Mouse (Mus musculus) heart, embryonic 11.5 days (tissue): ENCODE measurements around the gene Commd1. TPM values are rescaled to one million over a fixed set of nuclear protein-coding genes. Genes with fewer than 3 reads are reported as not detected.

ENCODE experiments used
- ATAC-seq: fragments of 200-750 bp; cut with Nextera tagmentation; replicated peaks from 2 replicates; pipeline ENCODE4 v1.8.0; 2017; ENCODE audit warnings: moderate library complexity; ENCODE audit not compliant: insufficient number of reproducible peaks, low FRiP score, low TSS enrichment
- H3K27ac ChIP-seq: fragments of 300-500 bp; sonication (generic); 2 replicates; pipeline ENCODE4 v1.5.1; 2014; ENCODE audit warnings: mild to moderate bottlenecking, low read depth, low read length
- H3K27me3 ChIP-seq: fragments of 300-500 bp; sonication (generic); 2 replicates; pipeline ENCODE4 v1.6.1; 2014; ENCODE audit warnings: mild to moderate bottlenecking, low read length, mixed read lengths; ENCODE audit not compliant: control insufficient read depth, insufficient read depth
- H3K36me3 ChIP-seq: fragments of 300-500 bp; sonication (generic); 2 replicates; pipeline ENCODE4 v1.6.1; 2014; ENCODE audit warnings: mild to moderate bottlenecking, low read length, moderate library complexity, mixed read lengths; ENCODE audit not compliant: control insufficient read depth, insufficient read depth
- H3K4me1 ChIP-seq: fragments of 300-500 bp; sonication (generic); 2 replicates; pipeline ENCODE4 v1.6.1; 2014; ENCODE audit warnings: low read length; ENCODE audit not compliant: control insufficient read depth, insufficient read depth
- H3K4me2 ChIP-seq: fragments of 300-500 bp; sonication (generic); 2 replicates; pipeline ENCODE4 v1.6.1; 2014; ENCODE audit warnings: mild to moderate bottlenecking, moderate library complexity
- H3K4me3 ChIP-seq: fragments of 300-500 bp; sonication (generic); 2 replicates; pipeline ENCODE4 v1.5.1; 2014; ENCODE audit warnings: low read depth, low read length
- H3K9ac ChIP-seq: fragments of 300-500 bp; sonication (generic); 2 replicates; pipeline ENCODE4 v1.6.1; 2014; ENCODE audit warnings: mild to moderate bottlenecking, low read depth, low read length, moderate library complexity
- H3K9me3 ChIP-seq: fragments of 300-500 bp; sonication (generic); replicated peaks from 2 replicates; pipeline ENCODE4 v1.6.1; 2016; ENCODE audit warnings: low read length; ENCODE audit not compliant: control insufficient read depth
- WGBS: fragments of 180-500 bp; shearing (Covaris S2); extraction: QIAGEN DNeasy Blood & Tissue Kit; methylation state at CpG from one replicate; pipeline ENCODE4 v1.1.7; 2014; ENCODE audit not compliant: insufficient replicate concordance; 5-methylcytosine and 5-hydroxymethylcytosine counted together
- polyA plus RNA-seq: library from polyadenylated mRNA; unstranded; fragments of >200 nt; fragmentation: Nextera tagmentation; extraction: Ambion mirVana; gene quantifications from 2 replicates; pipeline ENCODE4 v1.2.1, GENCODE M21; 2014

Gene Commd1
- polyA plus RNA-seq, 1 experiment from 2014 or later = 355 TPM

DNA sequence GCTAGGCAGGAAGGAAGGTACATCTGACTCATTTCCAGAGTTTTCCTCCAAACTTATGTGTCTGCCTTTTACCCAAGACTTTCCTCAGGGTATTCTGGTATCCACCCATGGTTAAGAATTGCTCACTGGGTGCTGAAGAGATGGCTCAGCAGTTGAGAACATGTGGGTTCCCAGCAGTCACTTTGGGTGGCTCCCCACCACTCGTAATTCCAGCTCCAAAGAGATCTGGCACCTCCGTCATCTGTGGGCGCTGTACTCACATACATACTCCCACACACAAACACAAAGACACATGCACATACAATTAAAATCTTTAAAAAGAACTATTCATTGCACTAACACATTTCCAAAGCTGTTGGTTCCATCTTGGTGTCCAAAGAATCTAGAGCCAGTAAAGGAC lies 93.0 kb downstream of the Commd1 start:
- Histone ChIP-seq H3K4me1 (no peaks in the 10 kb centered on the region), H3K27me3 (no peaks in the 10 kb centered on the region), H3K27ac (no peak overlapping the region), H3K9ac (no peak overlapping the region), H3K4me2 (no peak overlapping the region), H3K36me3 (no peaks in the 10 kb centered on the region), H3K4me3 (no peak overlapping the region), H3K9me3 (no peaks in the 10 kb centered on the region)
- ATAC-seq = no peak
- WGBS = 91% methylated on average over 3 of the region's 3 CpGs

DNA sequence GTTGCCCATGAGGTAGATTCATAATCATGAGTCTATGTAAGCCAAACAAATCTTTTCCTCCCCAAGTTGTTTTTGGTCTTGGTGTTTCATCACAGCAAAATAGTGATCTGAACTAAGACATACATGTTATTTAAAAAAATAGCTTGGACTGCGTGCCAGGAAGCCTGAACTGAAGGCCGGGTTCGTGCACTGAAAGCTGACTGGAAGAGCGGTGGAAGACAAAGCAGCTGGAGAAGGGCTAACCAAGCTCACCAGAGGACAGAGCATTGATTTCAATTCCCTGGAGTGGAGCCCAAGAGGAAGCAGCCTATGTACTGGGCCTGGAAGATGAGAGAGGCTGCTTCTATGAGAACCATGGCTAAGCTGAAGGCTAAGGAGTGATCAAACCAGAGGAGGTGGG lies 95.2 kb downstream of the Commd1 start:
- Histone ChIP-seq H3K4me3 (no peak overlapping the region), H3K27me3 (no peaks in the 10 kb centered on the region), H3K9me3 (no peaks in the 10 kb centered on the region), H3K4me2 (no peak overlapping the region), H3K9ac (no peak overlapping the region), H3K4me1 (no peaks in the 10 kb centered on the region), H3K36me3 (no peaks in the 10 kb centered on the region), H3K27ac (no peak overlapping the region)
- 83% methylated on average over 4 of the region's 4 CpGs for WGBS
- ATAC-seq = no peak

DNA sequence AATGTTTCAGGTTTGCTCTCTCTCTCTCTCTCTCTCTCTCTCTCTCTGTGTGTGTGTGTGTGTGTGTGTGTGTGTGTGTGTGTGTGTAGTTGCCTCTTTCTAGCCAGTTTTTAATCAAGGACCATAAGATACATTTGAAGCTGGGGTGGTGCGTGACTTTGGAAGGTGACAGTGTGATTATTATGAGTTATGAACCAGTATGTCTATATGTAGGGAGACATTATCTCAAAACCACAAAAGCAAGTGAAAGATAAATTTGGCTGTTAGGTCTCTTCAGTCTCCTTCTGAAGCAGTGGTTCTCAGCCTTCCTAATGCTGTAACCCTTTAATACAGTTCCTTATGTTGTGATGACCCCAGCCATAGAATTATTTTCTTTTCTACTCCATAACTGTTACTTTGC lies 96.8 kb downstream of the Commd1 start:
- no peak overlapping the region for H3K9ac ChIP-seq
- no peak overlapping the region for H3K27ac ChIP-seq
- 77% methylated on average over 1 of the region's 1 CpGs for WGBS
- H3K9me3 ChIP-seq = no peaks in the 10 kb centered on the region
- H3K27me3 ChIP-seq = no peaks in the 10 kb centered on the region
- H3K36me3 ChIP-seq = no peaks in the 10 kb centered on the region
- no peak overlapping the region for H3K4me3 ChIP-seq
- H3K4me2 ChIP-seq = no peak overlapping the region
- no peaks in the 10 kb centered on the region for H3K4me1 ChIP-seq
- no peak for ATAC-seq

DNA sequence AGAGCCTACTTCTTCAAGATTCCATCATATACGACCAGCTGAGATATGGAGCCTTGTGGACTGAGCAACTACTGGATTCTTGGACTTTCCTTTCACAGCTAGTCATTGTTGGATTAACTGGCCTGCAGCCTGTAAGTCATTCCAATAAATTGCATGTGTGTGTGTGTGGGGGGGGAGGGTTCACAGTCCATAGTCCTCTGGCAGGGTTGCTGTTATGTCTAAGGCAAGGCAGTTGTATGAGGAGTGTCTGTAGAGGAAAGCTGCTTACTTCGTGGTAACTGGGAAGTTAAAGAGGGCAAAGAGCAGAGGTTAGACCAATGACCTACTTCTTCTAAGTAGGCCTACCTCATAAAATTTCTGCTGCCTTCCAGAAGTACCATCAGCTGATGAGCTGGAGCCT lies 98.5 kb downstream of the Commd1 start:
- Histone ChIP-seq H3K4me1 (no peaks in the 10 kb centered on the region), H3K36me3 (no peaks in the 10 kb centered on the region), H3K4me2 (no peak overlapping the region), H3K27me3 (no peaks in the 10 kb centered on the region), H3K9ac (no peak overlapping the region), H3K4me3 (no peak overlapping the region), H3K27ac (no peak overlapping the region), H3K9me3 (no peaks in the 10 kb centered on the region)
- ATAC-seq = no peak
- 76% methylated on average over 2 of the region's 2 CpGs for WGBS

DNA sequence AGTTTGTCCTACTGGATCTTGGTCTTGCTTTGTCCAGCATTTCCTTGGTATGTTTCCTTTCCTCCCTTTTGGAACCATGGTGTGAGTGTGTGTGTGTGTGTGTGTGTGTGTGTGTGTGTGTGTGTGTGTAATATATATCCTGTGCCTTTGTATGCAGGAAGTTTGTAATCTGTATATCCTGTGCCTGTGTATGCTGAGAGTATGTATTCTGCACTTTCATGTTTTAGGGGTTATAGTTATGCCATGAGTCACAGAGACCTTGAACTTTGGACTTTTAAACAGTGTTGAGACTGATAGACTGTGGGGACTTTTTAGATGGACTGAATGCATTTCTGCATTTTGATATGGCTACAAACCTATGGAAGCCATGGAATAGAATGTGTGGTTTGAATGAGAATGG lies 99.3 kb downstream of the Commd1 start:
- no peak for ATAC-seq

DNA sequence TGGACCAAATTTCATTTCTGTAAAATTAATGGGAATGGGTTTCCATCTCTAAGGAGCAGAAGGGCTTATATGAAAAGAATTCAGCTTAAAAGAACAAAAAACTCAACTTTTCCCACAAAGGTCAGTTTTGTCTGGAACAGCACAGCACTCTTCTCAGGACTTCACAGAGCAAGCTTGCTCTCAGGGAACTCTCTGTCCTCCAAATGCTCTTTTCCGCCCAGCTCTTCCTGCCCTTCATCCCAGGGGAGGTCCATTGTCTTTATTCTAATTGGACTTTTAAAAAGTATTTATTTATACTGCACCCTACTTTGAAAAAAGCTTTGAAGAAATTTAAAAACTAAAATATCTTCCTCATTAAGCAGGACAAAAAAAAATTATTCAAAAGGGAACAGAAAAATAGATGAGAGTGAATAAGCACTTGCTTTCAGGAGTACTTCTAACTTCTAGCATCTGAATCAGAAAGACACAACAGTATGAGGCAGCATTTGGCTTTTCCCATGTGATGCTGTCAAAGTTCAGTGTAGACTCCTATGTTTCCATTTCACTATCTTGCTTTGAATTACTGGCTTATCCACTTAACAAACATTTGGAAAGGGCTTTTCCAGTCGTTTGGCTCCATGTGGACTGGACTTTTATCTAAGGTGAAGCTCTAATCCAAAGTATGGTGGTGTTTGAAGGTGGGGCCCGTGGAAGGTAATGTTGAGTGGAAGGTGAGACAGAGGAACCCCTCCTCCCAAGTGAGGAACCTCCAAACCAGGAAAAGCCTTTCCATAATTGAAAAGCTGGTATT lies 101.6 kb downstream of the Commd1 start:
- Histone ChIP-seq H3K27ac (no peak overlapping the region), H3K27me3 (no peaks in the 10 kb centered on the region), H3K4me2 (no peak overlapping the region), H3K4me1 (no peaks in the 10 kb centered on the region), H3K9me3 (no peaks in the 10 kb centered on the region), H3K36me3 (no peaks in the 10 kb centered on the region), H3K9ac (no peak overlapping the region), H3K4me3 (no peak overlapping the region)
- ATAC-seq = no peak
- WGBS = 55% methylated on average over 3 of the region's 3 CpGs

More for the DNA sequence above, 99.3 kb downstream of the Commd1 start:
- H3K4me1 ChIP-seq = no peaks in the 10 kb centered on the region
- H3K27ac ChIP-seq = no peak overlapping the region
- H3K4me2 ChIP-seq = no peak overlapping the region
- no peak overlapping the region for H3K9ac ChIP-seq
- no peak overlapping the region for H3K4me3 ChIP-seq
- no peaks in the 10 kb centered on the region for H3K36me3 ChIP-seq
- H3K9me3 ChIP-seq = no peaks in the 10 kb centered on the region
- no peaks in the 10 kb centered on the region for H3K27me3 ChIP-seq

DNA sequence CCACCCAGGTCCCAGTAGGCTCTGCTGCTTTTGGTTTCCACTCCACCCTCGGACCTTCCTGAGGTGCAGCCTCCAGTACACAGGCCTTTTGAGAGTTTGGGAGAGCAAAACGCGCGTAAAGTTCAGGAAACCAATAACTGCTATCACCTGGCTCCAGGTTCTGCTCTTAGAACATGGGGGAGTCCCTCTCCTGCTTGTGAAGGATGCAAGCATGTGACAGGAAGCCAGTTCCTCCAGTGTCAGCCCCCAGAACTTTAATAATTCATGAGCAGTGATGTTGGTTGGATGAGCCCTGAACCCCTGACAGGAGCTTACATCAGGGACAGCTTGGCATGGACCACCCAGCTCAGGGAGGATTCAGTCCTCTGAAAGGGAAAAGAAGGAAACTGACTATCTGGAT lies 102.5 kb downstream of the Commd1 start:
- Histone ChIP-seq H3K4me3 (no peak overlapping the region), H3K27me3 (no peaks in the 10 kb centered on the region), H3K36me3 (no peaks in the 10 kb centered on the region), H3K9me3 (no peaks in the 10 kb centered on the region), H3K4me1 (no peaks in the 10 kb centered on the region), H3K9ac (no peak overlapping the region), H3K27ac (no peak overlapping the region), H3K4me2 (no peak overlapping the region)
- 91% methylated on average over 4 of the region's 4 CpGs for WGBS
- no peak for ATAC-seq

DNA sequence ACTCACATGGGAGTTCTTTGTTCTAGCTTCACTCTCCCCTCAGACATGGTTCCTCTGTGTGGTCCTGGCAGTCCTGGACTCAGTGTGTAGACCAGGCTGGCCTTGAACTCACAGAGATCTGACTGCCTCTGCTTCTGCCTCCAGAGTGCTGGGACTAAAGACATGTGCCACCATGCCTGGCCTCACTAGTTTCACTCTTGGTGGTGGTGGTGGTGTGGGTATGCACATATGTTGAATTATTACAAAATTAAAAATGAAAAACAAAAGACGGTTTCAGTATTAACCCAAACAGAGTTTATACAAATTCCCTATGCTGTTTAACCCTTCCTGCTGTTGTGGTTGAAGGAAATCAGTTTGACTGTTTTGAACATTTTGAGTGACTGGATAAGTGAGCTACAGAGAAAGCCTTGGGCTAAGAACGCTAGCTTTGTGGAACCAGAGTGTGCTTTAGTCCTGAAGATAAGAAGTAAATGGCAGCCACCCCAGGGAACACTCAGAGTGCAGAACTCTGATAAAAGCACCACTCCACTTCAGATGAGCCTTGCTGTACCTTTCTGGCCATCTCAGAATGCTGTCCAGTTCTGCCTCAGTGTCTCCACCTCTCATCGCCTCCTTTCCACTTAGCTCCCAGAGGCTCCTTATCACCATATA lies 105.4 kb downstream of the Commd1 start:
- Histone ChIP-seq H3K9me3 (no peaks in the 10 kb centered on the region), H3K27ac (no peak overlapping the region), H3K4me1 (no peaks in the 10 kb centered on the region), H3K9ac (no peak overlapping the region), H3K4me3 (no peak overlapping the region), H3K27me3 (no peaks in the 10 kb centered on the region), H3K4me2 (no peak overlapping the region), H3K36me3 (no peaks in the 10 kb centered on the region)
- 59% methylated on average over 3 of the region's 3 CpGs for whole genome bisulfite sequencing
- ATAC-seq = no peak

DNA sequence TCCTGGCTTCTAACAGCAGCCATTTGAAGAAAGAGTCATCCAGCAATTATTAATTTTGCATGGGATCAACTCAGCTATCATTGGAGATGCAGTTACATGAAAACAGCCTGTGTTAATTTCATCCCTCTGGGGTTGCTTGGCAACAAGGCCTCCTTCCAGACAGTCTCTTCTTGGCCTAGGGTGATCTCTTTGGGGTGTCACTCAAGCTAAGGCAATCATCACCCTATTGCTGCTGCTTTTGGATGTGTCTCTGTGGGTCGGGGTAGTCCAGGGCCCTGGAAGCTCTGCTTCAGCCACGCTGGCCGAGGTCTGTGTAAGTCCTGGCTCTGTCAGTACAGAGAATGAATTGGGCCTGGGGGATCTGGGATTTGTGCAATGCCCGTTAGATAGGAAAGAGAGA lies 106.9 kb downstream of the Commd1 start:
- Histone ChIP-seq H3K4me1 (no peaks in the 10 kb centered on the region), H3K27me3 (no peaks in the 10 kb centered on the region), H3K4me2 (no peak overlapping the region), H3K4me3 (no peak overlapping the region), H3K9me3 (no peaks in the 10 kb centered on the region), H3K9ac (no peak overlapping the region), H3K27ac (no peak overlapping the region), H3K36me3 (no peaks in the 10 kb centered on the region)
- 73% methylated on average over 4 of the region's 4 CpGs for WGBS
- ATAC-seq = no peak
